Mouse (Mus musculus): ENCODE results near the gene Stat2. TPM values are rescaled to one million over a fixed set of nuclear protein-coding genes. Genes with fewer than 3 reads are reported as not detected.

The Stat2 gene
- polyA plus RNA-seq, 1 experiment from 2014 or later: 10.0 TPM

- peaks cover 15% of the 10 kb centered on the region; the same call in 1 of the 2 replicates for H3K36me3 ChIP-seq (ENCODE audit: control insufficient read depth, insufficient read depth, low read length)
- WGBS: 30% methylated on average over 3 of the region's 3 CpGs
- H3K4me2 ChIP-seq (ENCODE audit: low read length): peak overlapping the region; percentile 66
- no peaks in the 10 kb centered on the region for H3K27me3 ChIP-seq (ENCODE audit: control insufficient read depth, insufficient read depth, low read length)
- peak overlapping the region; percentile 84 for H3K9ac ChIP-seq (ENCODE audit: low read length)
- no peaks in the 10 kb centered on the region for H3K9me3 ChIP-seq (ENCODE audit: control insufficient read depth, low read length)
- no peak for ATAC-seq (ENCODE audit: insufficient number of reproducible peaks, insufficient read depth, low FRiP score, low read depth)
- H3K4me1 ChIP-seq (ENCODE audit: control insufficient read depth in 2 of 2, insufficient read depth in 2 of 2, low read length in 2 of 2): peaks cover 22 to 26% of the 10 kb centered on the region in 2 experiments
- peak overlapping the region; percentile 94 to 98; a peak in 3 of 4 replicates for H3K27ac ChIP-seq (replicated peaks in 1 of 2; ENCODE audit: control insufficient read depth in 1 of 2, insufficient read depth in 1 of 2, low read depth in 2 of 2, low read length in 2 of 2)
- H3K4me3 ChIP-seq (ENCODE audit: control insufficient read depth in 1 of 2, insufficient read depth in 1 of 2, low read depth in 1 of 2, low read length in 2 of 2): peak overlapping the region; percentile 52 to 74; a peak in 3 of 4 replicates
Measured at GRCm38 (mm10) chr10:128302357-128302756, 32.0 kb downstream of the Stat2 start.

- 1% methylated on average over 9 of the region's 9 CpGs for WGBS
- peak overlapping the region; percentile 66 for H3K4me2 ChIP-seq (ENCODE audit: low read length)
- ATAC-seq (ENCODE audit: insufficient number of reproducible peaks, insufficient read depth, low FRiP score, low read depth): 0 out of 2 replicates have a peak, but pooled peaks have one; percentile 8
- no peaks in the 10 kb centered on the region for H3K27me3 ChIP-seq (ENCODE audit: control insufficient read depth, insufficient read depth, low read length)
- H3K9me3 ChIP-seq (ENCODE audit: control insufficient read depth, low read length): no peaks in the 10 kb centered on the region
- peaks cover 15% of the 10 kb centered on the region; the same call in 1 of the 2 replicates for H3K36me3 ChIP-seq (ENCODE audit: control insufficient read depth, insufficient read depth, low read length)
- H3K4me1 ChIP-seq (ENCODE audit: control insufficient read depth in 2 of 2, insufficient read depth in 2 of 2, low read length in 2 of 2): peaks cover 18 to 22% of the 10 kb centered on the region in 2 experiments
- H3K27ac ChIP-seq (replicated peaks in 1 of 2; ENCODE audit: control insufficient read depth in 1 of 2, insufficient read depth in 1 of 2, low read depth in 2 of 2, low read length in 2 of 2): peak overlapping the region; percentile 94 to 98
- peak overlapping the region; percentile 84 for H3K9ac ChIP-seq (ENCODE audit: low read length)
- peak overlapping the region; percentile 52 to 74 for H3K4me3 ChIP-seq (ENCODE audit: control insufficient read depth in 1 of 2, insufficient read depth in 1 of 2, low read depth in 1 of 2, low read length in 2 of 2)
Measured at GRCm38 (mm10) chr10:128302785-128303125, 32.4 kb downstream of the Stat2 start.

GRCm38 (mm10) chr10:128303126-128304021 is 33.0 kb downstream of the Stat2 start, which contains the start of gene Pan2:
Gene Pan2 (plus strand): TSS chr10:128303335.
- ATAC-seq (ENCODE audit: insufficient number of reproducible peaks, insufficient read depth, low FRiP score, low read depth): peak; percentile 98
- 1% methylated on average over 37 of the region's 37 CpGs for WGBS
- peak within 1 kb of the TSS; percentile 86 for H3K4me2 ChIP-seq (ENCODE audit: low read length)
- H3K36me3 ChIP-seq (ENCODE audit: control insufficient read depth, insufficient read depth, low read length): peaks cover 21% of the 10 kb centered on the region
- H3K9me3 ChIP-seq (ENCODE audit: control insufficient read depth, low read length): no peaks in the 10 kb centered on the region
- peak within 1 kb of the TSS; percentile 94 to 98 for H3K27ac ChIP-seq (replicated peaks in 1 of 2; ENCODE audit: control insufficient read depth in 1 of 2, insufficient read depth in 1 of 2, low read depth in 2 of 2, low read length in 2 of 2)
- peaks cover 13 to 16% of the 10 kb centered on the region in 2 experiments for H3K4me1 ChIP-seq (ENCODE audit: control insufficient read depth in 2 of 2, insufficient read depth in 2 of 2, low read length in 2 of 2)
- H3K9ac ChIP-seq (ENCODE audit: low read length): peak within 1 kb of the TSS; percentile 84
- peak within 1 kb of the TSS; percentile 52 to 74 for H3K4me3 ChIP-seq (ENCODE audit: control insufficient read depth in 1 of 2, insufficient read depth in 1 of 2, low read depth in 1 of 2, low read length in 2 of 2)
- no peaks in the 10 kb centered on the region for H3K27me3 ChIP-seq (ENCODE audit: control insufficient read depth, insufficient read depth, low read length)

GRCm38 (mm10) chr10:128309654-128310053 is 39.3 kb downstream of the Stat2 start:
- Histone ChIP-seq H3K9ac (ENCODE audit: low read length) (peak overlapping the region; percentile 45; the same call in 1 of the 2 replicates), H3K27ac (replicated peaks in 1 of 2; ENCODE audit: control insufficient read depth in 1 of 2, insufficient read depth in 1 of 2, low read depth in 2 of 2, low read length in 2 of 2) (peak overlapping the region; percentile 78 to 87), H3K4me3 (ENCODE audit: control insufficient read depth in 1 of 2, insufficient read depth in 1 of 2, low read depth in 1 of 2, low read length in 2 of 2) (no peak overlapping the region), H3K9me3 (ENCODE audit: control insufficient read depth, low read length) (no peaks in the 10 kb centered on the region), H3K36me3 (ENCODE audit: control insufficient read depth, insufficient read depth, low read length) (peaks cover 75% of the 10 kb centered on the region), H3K4me1 (ENCODE audit: control insufficient read depth in 2 of 2, insufficient read depth in 2 of 2, low read length in 2 of 2) (peaks cover 11 to 20% of the 10 kb centered on the region in 2 experiments), H3K27me3 (ENCODE audit: control insufficient read depth, insufficient read depth, low read length) (no peaks in the 10 kb centered on the region), H3K4me2 (ENCODE audit: low read length) (peak overlapping the region; percentile 54)
- ATAC-seq (ENCODE audit: insufficient number of reproducible peaks, insufficient read depth, low FRiP score, low read depth): no peak
- 88% methylated on average over 7 of the region's 7 CpGs for WGBS

GRCm38 (mm10) chr10:128310177-128310576 is 39.8 kb downstream of the Stat2 start:
- H3K4me1 ChIP-seq (ENCODE audit: control insufficient read depth in 2 of 2, insufficient read depth in 2 of 2, low read length in 2 of 2): peaks cover 11 to 20% of the 10 kb centered on the region in 2 experiments
- peak; percentile 75 for ATAC-seq (ENCODE audit: insufficient number of reproducible peaks, insufficient read depth, low FRiP score, low read depth)
- peaks cover 80% of the 10 kb centered on the region for H3K36me3 ChIP-seq (ENCODE audit: control insufficient read depth, insufficient read depth, low read length)
- no peaks in the 10 kb centered on the region for H3K9me3 ChIP-seq (ENCODE audit: control insufficient read depth, low read length)
- H3K27ac ChIP-seq (replicated peaks in 1 of 2; ENCODE audit: control insufficient read depth in 1 of 2, insufficient read depth in 1 of 2, low read depth in 2 of 2, low read length in 2 of 2): peak overlapping the region; percentile 78 to 87
- 0 out of 4 replicates have a peak overlapping the region, but pooled peaks of 1 of the 2 experiments have one; percentile 11 for H3K4me3 ChIP-seq (ENCODE audit: control insufficient read depth in 1 of 2, insufficient read depth in 1 of 2, low read depth in 1 of 2, low read length in 2 of 2)
- H3K4me2 ChIP-seq (ENCODE audit: low read length): peak overlapping the region; percentile 54
- no peaks in the 10 kb centered on the region for H3K27me3 ChIP-seq (ENCODE audit: control insufficient read depth, insufficient read depth, low read length)
- peak overlapping the region; percentile 45; the same call in 1 of the 2 replicates for H3K9ac ChIP-seq (ENCODE audit: low read length)
- 17% methylated on average over 11 of the region's 11 CpGs for WGBS

- no peaks in the 10 kb centered on the region for H3K9me3 ChIP-seq (ENCODE audit: control insufficient read depth, low read length)
- peaks cover 11 to 20% of the 10 kb centered on the region in 2 experiments for H3K4me1 ChIP-seq (ENCODE audit: control insufficient read depth in 2 of 2, insufficient read depth in 2 of 2, low read length in 2 of 2)
- H3K4me2 ChIP-seq (ENCODE audit: low read length): peak overlapping the region; percentile 54
- no peaks in the 10 kb centered on the region for H3K27me3 ChIP-seq (ENCODE audit: control insufficient read depth, insufficient read depth, low read length)
- 21% methylated on average over 4 of the region's 4 CpGs for WGBS
- peak overlapping the region; percentile 28; the same call in 1 of the 2 replicates for H3K9ac ChIP-seq (ENCODE audit: low read length)
- peak overlapping the region in 1 of 2 experiments; percentile 11; a peak in 1 of 4 replicates for H3K4me3 ChIP-seq (ENCODE audit: control insufficient read depth in 1 of 2, insufficient read depth in 1 of 2, low read depth in 1 of 2, low read length in 2 of 2)
- peaks cover 83% of the 10 kb centered on the region for H3K36me3 ChIP-seq (ENCODE audit: control insufficient read depth, insufficient read depth, low read length)
- peak overlapping the region; percentile 78 to 87 for H3K27ac ChIP-seq (replicated peaks in 1 of 2; ENCODE audit: control insufficient read depth in 1 of 2, insufficient read depth in 1 of 2, low read depth in 2 of 2, low read length in 2 of 2)
- no peak for ATAC-seq (ENCODE audit: insufficient number of reproducible peaks, insufficient read depth, low FRiP score, low read depth)
Measured at GRCm38 (mm10) chr10:128310902-128311301, 40.5 kb downstream of the Stat2 start.

GRCm38 (mm10) chr10:128315578-128315977 is 45.2 kb downstream of the Stat2 start:
- ATAC-seq (ENCODE audit: insufficient number of reproducible peaks, insufficient read depth, low FRiP score, low read depth): no peak
- Histone ChIP-seq H3K27me3 (ENCODE audit: control insufficient read depth, insufficient read depth, low read length) (no peaks in the 10 kb centered on the region), H3K27ac (replicated peaks in 1 of 2; ENCODE audit: control insufficient read depth in 1 of 2, insufficient read depth in 1 of 2, low read depth in 2 of 2, low read length in 2 of 2) (no peak overlapping the region), H3K4me3 (ENCODE audit: control insufficient read depth in 1 of 2, insufficient read depth in 1 of 2, low read depth in 1 of 2, low read length in 2 of 2) (no peak overlapping the region), H3K9ac (ENCODE audit: low read length) (no peak overlapping the region), H3K36me3 (ENCODE audit: control insufficient read depth, insufficient read depth, low read length) (peaks cover 96% of the 10 kb centered on the region), H3K4me1 (ENCODE audit: control insufficient read depth in 2 of 2, insufficient read depth in 2 of 2, low read length in 2 of 2) (peaks cover under 1 to 10% of the 10 kb centered on the region in 2 experiments; a peak in 3 of 4 replicates), H3K4me2 (ENCODE audit: low read length) (no peak overlapping the region), H3K9me3 (ENCODE audit: control insufficient read depth, low read length) (no peaks in the 10 kb centered on the region)
- 93% methylated on average over 8 of the region's 8 CpGs for WGBS

Data from heart, embryonic 14.5 days (tissue).